Mouse (Mus musculus) left cerebral cortex, postnatal 25 days (tissue): Measurements from ENCODE around the gene Cdk17. TPM values are rescaled to one million over a fixed set of nuclear protein-coding genes. Genes with fewer than 3 reads are reported as not detected.
A peak's percentile ranks its signal among the peaks of the same experiment; 100 is the strongest.

ENCODE experiments used
- DNase-seq, 2 experiments: peaks; one replicate each; pipeline ENCODE4 v3.0.0; 2022; ENCODE audit warnings: low spot score in 2 of 2, mixed read lengths in 1 of 2
- intact Hi-C: fragments of 180-260 bp; cut with DNase I; formaldehyde crosslinking; loops from one replicate; pipeline ENCODE4 v1.15.1; 2025
- total RNA-seq, 2 experiments: library from RNA; stranded (reverse); gene quantifications; 2 replicates each; pipeline ENCODE4 v1.2.3; 2021

Cdk17 gene
- total RNA-seq: 100 to 1,000 TPM; 217 to 221 TPM

DNA sequence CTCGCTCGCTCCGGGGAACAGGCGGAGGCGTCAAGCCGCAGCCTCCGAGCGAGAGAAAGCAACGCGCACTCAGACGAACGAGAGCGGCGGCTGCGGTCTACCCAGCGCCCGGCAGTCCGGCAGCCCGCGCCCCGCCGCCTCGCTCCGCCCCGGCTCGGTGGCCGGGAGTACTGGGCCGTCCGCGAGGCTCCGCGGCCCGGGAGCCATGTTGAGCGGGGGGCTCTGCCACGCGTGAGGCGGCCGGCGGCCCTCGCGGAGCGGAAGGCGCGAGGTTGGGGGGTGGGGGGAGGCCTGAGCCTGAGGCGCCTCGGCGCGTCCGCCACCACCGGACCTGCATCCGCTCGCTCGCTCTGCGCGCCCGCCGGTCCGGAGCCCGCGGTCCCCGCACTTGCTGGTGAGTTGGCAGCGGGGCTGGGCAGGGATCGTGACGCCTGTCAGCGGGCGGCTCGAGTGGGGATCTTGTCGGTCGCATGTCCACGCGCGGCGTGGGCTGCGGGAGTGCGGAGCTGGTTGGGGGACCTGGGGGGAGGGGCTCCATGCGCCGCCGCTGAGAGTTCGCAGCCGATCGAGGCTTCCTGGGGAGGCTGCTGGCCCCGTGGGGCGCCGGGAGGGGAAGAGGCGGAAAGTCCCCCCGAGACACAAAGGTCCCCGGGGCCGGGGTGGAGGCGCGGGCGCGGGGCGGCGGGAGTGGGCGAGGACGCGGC lies at the start of gene Cdk17:
Gene Cdk17 (plus strand): TSS at position 69 of the 704 bp plus-strand sequence.
- peak; percentile 57 to 77 for DNase-seq
- intact Hi-C loops: loop anchor here (1.0 to 10.0 kb wide), 6 partner anchors 71 to 294 kb away; partner anchors contain the start of genes Cfap54 and Lta4h

DNA sequence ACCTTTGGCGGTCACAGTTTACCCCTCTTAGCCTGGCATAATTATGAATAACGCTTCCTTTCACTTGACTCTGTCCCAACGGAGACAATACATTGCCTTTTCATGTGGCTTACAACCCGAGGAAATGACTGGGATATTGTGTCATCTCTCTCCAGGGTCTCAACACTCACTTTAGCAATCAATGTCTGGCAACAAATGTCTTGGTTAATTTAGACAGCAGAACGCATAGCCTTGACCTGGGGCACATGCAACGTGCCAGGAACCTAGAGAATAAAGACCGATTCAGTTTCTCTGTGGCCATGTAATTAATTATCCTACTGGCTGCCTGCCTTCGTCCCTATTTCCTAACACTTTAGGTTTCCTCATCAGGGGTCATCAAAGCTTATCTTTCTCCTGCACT lies 49.3 kb upstream of the Cdk17 start:
- intact Hi-C loops: no loop called here

DNA sequence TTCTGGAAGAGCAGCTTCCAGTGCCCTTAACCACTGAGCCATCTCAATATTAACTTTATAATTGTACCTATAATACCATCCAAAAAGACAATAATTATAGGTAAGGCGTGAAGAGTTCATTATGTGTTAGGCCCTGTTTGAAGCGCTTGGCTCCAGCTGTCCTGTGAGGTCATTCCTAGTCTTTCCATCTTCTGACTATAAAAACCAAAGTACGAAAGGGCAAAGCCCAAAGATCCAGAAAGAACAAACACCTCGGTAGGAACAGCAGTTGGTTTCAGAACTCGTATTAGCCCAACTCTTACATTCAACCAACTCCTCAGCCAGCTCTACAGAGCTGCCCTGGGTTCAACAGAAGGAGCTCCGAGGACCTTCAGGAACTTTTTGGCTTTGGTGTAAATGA lies 48.7 kb upstream of the Cdk17 start:
- intact Hi-C loops: no loop called here
- no peak for DNase-seq

More for the DNA sequence above, 49.3 kb upstream of the Cdk17 start:
- DNase-seq: no peak

DNA sequence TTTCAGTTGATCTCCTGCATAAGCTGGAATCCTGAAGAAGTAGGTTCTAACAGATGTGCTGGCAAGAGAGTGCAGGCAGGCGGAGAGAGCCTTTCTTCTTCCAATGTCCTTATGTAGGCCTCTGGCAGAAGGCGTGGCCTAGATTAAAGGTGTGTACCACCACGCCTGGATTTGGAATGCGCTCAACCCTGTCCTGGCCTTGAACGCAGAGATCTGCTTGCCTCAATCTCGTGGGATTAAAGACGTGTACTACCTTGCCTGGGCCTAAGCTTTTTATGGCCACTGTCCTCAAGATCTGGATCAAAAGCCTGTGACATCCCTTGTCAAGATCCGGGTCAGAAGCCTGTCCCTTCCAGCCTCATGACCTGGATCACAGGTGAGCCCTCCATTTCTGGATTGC lies 46.7 kb upstream of the Cdk17 start:
- DNase-seq: no peak
- intact Hi-C loops: no loop called here

DNA sequence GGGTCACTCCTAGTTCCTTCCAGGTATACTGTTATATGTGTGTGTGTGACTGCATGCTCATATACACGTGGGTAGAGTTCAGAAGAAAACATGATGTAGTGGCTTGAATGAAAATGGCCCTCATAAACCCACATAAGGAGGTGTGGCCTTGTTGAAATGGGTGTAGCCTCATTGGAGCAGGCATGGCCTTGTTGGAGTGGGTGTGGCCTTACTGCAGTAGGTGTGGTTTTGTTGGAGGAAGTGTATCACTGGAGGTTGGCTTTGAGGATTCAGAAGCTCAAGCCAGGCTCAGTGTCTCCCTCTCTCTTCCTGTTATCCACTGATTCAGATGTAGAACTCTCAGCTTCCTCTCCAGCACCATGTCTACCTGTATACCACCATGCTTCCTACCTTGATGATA lies 45.9 kb upstream of the Cdk17 start:
- no peak for DNase-seq
- intact Hi-C loops: no loop called here

DNA sequence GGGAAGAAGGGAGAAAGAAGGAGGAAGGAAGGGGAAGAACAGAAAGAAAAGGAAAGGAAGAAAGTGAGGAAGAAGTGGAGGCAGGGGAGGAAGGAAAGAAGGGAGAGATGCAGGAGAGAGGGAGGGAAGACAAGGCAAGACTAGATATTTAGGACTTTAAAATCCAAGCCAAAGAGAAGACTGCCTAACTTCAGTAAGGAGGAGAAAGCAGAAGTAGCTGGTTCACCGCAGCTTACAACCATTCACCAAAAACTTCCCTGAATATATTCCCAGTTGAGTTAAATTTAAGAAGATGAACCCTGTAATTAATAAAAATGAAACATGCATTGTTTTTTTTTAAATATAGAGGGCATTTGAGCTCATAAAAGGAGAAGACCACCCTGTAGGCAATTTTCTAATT lies 44.9 kb upstream of the Cdk17 start:
- intact Hi-C loops: no loop called here
- no peak for DNase-seq

DNA sequence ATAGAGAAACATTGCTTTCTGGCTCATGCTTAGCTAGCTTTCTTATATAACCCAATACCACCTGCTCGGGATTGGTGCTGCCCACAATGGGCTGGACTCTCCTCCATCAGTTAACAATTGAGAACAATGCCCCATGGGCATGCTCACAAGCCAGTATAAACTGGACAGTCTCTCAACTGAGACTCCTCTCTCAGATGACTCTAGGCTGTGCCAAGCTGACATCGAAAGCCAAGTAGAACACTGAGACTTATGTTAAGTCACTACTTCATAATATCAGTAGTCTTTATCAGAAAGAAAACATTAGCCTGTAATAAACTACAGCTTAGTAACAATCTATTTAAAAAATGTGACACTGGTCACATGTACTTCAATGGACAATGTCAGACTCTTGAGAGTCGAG lies 44.0 kb upstream of the Cdk17 start:
- no peak for DNase-seq
- intact Hi-C loops: no loop called here

DNA sequence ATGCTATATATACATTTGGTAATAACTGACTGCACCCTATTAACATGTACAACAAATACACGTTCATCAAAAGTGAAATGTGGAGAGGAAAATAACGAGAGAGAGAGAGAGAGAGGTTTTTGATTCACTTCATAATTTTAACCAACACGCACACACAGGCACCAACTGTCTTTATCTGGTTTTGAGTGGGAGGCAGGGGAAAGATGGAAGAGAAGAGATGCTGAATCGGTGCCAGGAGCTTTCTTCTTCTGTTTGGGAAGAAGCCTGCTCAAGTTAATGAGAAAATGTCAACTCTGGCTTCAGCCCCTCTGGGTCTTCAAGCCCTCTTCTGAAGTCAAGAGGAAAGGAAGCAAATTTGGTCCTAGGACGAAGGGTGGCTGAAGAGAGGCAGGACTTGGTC lies 40.9 kb upstream of the Cdk17 start:
- intact Hi-C loops: loop anchor here (2.0 kb wide), 1 partner anchor 37 kb away; no protein-coding TSS in a partner anchor
- DNase-seq: peak; percentile 61 to 84

DNA sequence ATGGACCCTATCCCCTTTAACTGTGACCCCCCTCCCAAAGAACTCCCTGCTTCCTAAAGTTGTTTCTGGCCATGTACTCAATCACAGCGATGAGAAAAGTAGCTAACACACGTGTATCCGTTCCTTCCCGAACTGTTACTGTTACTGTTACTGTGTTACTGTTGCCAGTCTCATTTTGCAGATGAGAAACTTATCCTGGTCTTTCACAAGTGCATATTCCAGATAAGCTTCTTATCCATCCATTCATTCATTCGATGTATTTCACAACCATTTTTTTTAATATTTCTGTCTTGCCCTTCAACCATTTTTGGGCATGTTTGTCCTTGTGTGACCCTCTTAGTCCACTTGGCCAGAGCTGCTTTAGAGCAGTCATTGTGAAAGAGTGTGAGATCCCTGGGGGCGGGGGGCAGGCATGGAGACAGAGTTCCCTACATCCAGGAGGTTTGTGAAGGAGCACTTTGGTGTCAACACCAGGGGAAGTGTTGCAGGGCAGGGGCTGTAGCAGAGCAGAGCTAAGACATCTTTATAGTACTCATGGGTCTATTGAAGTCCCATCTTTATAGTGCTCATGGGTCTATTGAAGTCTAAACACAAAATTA lies 39.3 kb upstream of the Cdk17 start:
- intact Hi-C loops: no loop called here
- DNase-seq: no peak

DNA sequence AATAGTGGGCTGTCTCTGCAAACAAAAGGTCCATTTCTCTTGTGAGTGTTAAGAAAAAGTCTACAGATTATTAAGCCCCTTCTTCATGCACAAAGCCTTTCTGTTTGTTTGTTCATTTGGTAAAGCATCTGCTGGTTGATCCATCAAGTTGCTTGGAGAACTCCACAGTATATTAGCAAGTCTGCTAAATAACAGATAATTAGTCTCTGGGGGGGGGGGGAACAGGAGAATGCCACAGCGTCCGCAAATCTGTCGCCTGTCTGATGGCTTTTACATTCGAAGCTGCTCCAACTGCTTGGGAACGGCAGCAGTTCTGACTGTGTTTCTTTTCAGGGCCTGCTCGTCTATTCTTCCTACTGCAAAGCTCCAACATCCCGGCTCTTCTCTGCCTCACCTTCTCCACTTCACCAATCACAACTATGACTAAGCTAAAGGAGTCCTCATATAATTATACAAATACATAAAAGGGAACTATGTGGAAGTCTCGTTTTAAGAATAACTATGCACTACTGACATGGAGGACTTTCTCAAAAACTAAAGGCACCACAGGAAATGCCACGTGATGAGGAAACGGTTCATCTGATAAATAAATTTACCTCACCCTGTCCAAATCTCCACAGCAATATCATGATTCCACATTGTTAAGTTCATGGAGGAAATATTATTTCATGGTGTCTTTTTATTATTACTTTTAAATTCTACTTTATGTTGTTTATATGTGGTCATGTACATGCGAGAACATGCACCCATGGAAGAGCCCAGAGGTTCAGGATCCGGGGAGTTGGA lies 38.1 kb upstream of the Cdk17 start:
- intact Hi-C loops: loop anchor here (2.0 kb wide), 1 partner anchor 46 kb away; no protein-coding TSS in a partner anchor
- no peak for DNase-seq

DNA sequence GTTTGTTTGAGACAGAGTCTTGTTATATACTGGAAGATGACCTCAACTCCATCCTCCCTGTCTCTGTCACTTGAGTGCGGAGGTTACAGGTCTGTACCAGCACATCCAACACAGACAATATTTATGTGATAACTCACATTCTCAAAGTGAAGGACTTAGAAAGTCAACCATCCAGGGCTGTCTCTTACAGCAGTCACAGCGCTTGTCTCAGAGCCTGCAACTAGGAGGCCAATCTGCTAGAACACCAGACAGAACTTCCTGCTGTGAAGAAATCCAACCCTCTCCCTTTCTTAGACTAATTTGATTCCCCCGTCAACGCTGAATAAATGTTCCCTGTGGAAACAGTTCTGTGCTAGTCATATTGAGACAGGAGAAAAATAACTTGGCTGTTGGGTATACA lies 37.4 kb upstream of the Cdk17 start:
- intact Hi-C loops: loop anchor here (2.0 kb wide), 1 partner anchor 47 kb away; no protein-coding TSS in a partner anchor
- peak in 1 of 2 experiments; percentile 68 for DNase-seq

DNA sequence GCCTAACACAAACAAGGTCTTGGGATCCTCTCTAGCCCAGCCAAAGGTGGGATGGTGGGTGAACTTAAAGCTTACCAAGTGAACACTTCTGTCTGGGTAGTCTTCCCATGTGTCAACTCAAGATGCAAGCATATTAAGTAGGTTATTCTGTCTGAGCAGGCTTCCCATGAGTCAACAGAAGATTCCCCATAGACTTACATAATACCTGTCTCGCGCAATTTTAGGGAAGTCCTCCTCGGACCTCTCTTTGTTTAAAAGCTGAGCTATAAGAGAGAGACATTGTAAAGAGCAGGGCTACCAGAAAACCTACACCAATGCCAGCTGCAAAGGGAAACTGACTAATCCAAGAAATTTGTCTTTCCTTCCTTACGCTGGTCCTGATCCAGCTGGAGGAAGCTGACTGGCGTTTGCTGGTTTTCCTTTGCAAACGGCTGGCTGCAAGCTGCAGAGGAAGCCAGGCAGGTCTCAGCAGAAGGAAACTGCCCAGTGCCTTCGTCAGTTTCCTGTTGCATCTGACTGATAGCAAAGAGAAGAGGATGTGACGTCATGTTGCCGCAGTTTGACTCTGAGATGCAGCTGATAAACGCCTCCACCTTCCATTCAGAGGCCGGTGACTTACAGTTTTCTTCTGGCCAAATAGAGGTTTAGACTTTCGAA lies 36.6 kb upstream of the Cdk17 start:
- intact Hi-C loops: loop anchor here (2.0 kb wide), 1 partner anchor 47 kb away; no protein-coding TSS in a partner anchor
- DNase-seq: peak in 1 of 2 experiments; percentile 63

DNA sequence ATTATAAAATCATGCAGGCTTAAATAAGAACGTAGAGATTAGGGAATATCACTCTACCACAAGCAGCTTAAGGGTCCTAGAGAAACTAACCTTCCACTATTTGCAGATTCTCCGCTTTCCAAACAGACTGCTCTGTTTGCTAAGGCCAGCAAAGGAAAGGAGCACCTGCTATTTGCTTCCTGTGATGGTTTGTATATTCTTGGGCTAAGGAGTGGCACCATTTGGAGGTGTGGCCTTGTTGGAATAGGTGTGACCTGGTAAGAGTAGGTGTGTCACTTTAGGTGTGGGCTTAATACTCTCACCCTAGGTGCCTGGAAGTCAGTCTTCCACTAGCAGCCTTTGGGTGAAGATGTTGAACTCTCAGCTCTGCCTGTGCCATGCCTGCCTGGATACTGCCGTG lies 34.6 kb upstream of the Cdk17 start:
- DNase-seq: no peak
- intact Hi-C loops: no loop called here

DNA sequence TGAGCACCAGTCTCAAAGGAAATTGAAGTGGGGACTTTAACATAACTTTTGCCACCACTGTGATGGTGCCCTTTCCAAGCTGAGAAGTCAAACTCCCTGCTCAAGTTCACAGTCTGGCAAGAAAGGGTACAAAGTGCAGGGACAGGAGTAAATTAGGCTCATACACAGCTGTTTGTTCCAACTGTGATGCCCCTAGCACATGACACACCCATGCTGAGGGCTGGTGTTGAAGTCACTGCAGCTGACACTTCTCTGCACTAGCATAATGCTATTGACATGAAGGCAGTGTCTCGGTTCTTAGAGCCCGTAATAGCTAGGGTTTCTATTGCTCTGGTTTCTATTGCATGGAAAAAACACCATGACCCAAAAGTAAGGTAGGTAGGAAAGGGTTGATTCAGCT lies 32.1 kb upstream of the Cdk17 start:
- intact Hi-C loops: no loop called here

DNA sequence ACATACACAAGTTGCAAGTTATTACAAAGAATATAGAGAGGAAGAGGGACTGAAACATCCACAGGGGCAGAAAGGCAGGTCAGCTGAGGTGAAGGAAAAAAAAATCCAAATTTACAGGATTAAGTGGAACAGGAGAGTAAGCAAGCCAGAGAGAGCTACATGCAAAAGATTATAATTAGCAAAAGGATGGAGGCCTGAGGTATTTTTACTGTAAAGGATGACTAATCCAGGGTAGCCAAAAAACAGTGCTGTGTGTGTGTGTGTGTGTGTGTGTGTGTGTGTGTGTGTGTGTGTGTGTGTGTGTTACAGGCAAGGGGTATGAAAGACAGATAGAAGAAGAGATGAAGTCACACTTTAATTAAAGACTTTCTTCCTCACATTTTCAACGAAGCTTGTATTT lies 31.3 kb upstream of the Cdk17 start:
- peak in 1 of 2 experiments; percentile 76 for DNase-seq
- intact Hi-C loops: no loop called here

More for the DNA sequence above, 32.1 kb upstream of the Cdk17 start:
- no peak for DNase-seq

DNA sequence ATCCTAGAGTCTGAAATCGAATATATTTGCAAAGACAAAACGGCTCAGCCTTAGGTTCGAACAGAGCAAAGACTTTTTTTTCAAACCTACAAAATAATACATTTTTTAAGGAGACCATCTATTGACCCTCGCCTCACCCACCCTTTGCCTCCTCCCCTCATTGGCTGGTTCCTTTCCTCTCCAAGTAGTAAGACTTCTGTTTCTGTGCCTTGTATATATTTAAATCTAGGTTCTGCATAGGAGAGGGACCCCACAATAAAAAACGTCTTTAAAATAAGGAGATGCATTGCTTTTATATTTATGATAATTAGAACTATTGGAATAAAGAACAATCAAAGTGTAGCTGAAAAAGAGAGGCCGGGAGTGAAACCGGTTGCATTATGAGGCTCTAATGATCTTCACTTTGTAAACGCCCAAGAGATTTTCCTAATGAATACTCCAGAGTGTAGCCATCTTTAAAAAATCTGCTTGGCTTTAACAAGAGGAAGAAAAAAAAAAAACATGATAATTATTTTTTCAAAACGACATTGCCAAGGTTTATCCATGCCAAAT lies 30.7 kb upstream of the Cdk17 start:
- no peak for DNase-seq
- intact Hi-C loops: no loop called here

DNA sequence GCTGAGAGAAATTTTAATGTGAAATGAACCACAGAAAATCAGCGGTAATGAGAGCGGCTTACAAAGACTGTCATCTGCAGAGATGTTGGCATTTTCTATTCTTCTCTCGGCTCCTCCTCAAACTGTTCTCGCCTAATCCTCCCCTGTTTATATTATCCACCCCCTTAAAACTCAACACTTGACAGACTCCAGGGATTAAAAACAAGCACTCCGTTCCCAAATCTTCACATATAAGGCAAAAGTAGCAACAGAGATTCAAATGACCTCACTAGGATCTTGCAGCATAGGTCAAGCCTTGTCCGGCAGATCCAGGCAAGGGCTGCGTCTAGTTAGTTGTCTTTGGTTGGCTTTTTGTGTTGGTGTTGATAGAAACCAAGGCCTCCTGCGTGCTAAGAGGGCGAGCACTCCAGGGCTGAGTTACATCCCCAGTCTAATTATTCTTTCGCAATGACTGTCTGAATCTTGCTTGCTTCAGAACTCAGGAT lies 30.2 kb upstream of the Cdk17 start:
- intact Hi-C loops: no loop called here
- DNase-seq: peak in 1 of 2 experiments; percentile 29

DNA sequence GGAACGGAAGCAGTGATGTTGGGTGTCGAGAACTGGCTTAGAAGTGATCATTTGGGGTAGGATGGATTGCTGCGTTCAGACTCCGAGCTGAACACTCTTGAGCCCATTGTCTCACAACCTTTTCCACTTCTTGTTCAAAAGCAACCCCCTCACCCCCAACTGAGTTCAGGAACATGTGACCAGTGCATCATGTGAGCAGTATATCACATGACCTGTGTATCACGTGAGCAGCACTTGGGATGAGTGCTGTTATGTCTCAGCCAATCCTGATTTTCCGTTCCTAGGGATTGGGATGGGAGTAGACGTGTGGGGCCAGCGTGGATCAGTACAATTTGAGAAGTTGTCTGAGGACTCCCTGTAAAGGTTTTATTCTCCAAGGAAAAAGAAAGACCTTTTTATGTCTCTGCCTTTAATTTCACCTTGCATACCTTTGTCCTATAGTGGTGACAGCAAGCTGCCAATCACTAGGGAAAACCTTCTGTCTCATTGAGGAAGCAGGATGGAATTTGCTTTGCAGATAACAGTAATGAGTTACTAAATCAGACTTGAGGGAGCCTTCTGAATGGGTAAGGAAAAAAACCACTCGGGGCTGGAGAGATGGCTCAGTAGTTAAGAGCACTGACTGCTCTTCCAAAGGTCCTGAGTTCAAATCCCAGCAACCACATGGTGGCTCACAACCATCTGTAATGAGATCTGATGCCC lies 28.7 kb upstream of the Cdk17 start:
- intact Hi-C loops: no loop called here
- DNase-seq: no peak

DNA sequence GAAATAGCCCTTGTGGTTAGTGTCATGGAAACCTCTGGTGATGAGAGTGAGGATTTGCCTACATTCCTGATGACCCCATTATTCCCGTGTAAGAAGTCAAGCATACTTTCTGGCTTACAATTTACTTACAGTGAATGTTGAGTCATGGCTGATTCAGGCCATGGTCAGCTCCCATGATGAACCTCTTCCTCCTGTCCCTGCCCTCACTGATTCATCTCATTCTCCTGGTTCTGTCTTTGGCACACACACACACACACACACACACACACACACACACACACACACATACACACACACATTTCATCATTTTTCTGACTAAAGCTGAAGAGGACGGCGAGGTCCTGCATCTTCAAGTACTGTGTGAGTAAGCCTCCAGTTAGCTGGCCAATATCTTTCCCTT lies 21.9 kb upstream of the Cdk17 start:
- intact Hi-C loops: no loop called here
- DNase-seq: no peak
